Mouse (Mus musculus): ENCODE data around the gene Ak3. TPM values are rescaled to one million over a fixed set of nuclear protein-coding genes. Genes with fewer than 3 reads are reported as not detected.
A peak's percentile ranks its signal among the peaks of the same experiment; 100 is the strongest.

Gene Ak3
- 13.8 and 14.0 TPM in 2 replicates for total RNA-seq (2012; rRNA removed)

- no peak for DNase-seq (ENCODE audit: low read depth, low spot score)
- Histone ChIP-seq H3K9ac (ENCODE audit: insufficient read depth, low read depth, low read length, poor library complexity, severe bottlenecking) (peak within 1 kb of the TSS; percentile 80), H3K27ac (ENCODE audit: insufficient read depth, low read depth, low read length, poor library complexity, severe bottlenecking) (no peak within 1 kb of the TSS), H3K4me3 (ENCODE audit: insufficient read depth in 1 of 2, low read depth in 1 of 2, low read length in 2 of 2, poor library complexity in 1 of 2, severe bottlenecking in 1 of 2) (peak within 1 kb of the TSS; percentile 90 to 92), H3K4me1 (ENCODE audit: control insufficient read depth in 2 of 2, insufficient read depth in 2 of 2, low read length in 2 of 2, poor library complexity in 1 of 2) (peaks cover 2 to 9% of the 10 kb centered on the region in 2 experiments; a peak in 3 of 4 replicates), H3K36me3 (ENCODE audit: control insufficient read depth, insufficient read depth, low read length, poor library complexity, severe bottlenecking) (no peaks in the 10 kb centered on the region), H3K9me3 (ENCODE audit: control insufficient read depth, insufficient read depth, low read depth, low read length) (no peaks in the 10 kb centered on the region)
- in situ Hi-C loops (cut with MboI; ENCODE audit: low sequenced_read_pairs in 2 of 2, unreplicated experiment in 2 of 2): no loop called here
- TF ChIP-seq CHD2 (IDR thresholded peaks at IDR 0.05; ENCODE audit: low read depth, low read length): no peak
- TF ChIP-seq HCFC1 (IDR thresholded peaks at IDR 0.05; ENCODE audit: borderline replicate concordance, insufficient read depth, low read length): no peak
- TF ChIP-seq ZNF384 (IDR thresholded peaks at IDR 0.05; ENCODE audit: low read depth, low read length): no peak
- no peak for TF ChIP-seq MAFK (IDR thresholded peaks at IDR 0.05; ENCODE audit: insufficient read depth, low read depth, low read length)
- no peak for TF ChIP-seq ZC3H11A (IDR thresholded peaks at IDR 0.05; ENCODE audit: borderline replicate concordance, low read depth, low read length)
Observed at GRCm38 (mm10) chr19:29047334-29048170, at the start of gene Ak3. TSS of gene Ak3 (minus strand) at chr19:29047961.

- no peak for DNase-seq (ENCODE audit: low read depth, low spot score)
- Histone ChIP-seq H3K4me3 (ENCODE audit: insufficient read depth in 1 of 2, low read depth in 1 of 2, low read length in 2 of 2, poor library complexity in 1 of 2, severe bottlenecking in 1 of 2) (no peak overlapping the region), H3K9ac (ENCODE audit: insufficient read depth, low read depth, low read length, poor library complexity, severe bottlenecking) (no peak overlapping the region), H3K27ac (ENCODE audit: insufficient read depth, low read depth, low read length, poor library complexity, severe bottlenecking) (no peak overlapping the region), H3K36me3 (ENCODE audit: control insufficient read depth, insufficient read depth, low read length, poor library complexity, severe bottlenecking) (no peaks in the 10 kb centered on the region), H3K4me1 (ENCODE audit: control insufficient read depth in 2 of 2, insufficient read depth in 2 of 2, low read length in 2 of 2, poor library complexity in 1 of 2) (no peaks in the 10 kb centered on the region), H3K9me3 (ENCODE audit: control insufficient read depth, insufficient read depth, low read depth, low read length) (no peaks in the 10 kb centered on the region)
- in situ Hi-C loops (cut with MboI; ENCODE audit: low sequenced_read_pairs in 2 of 2, unreplicated experiment in 2 of 2): no loop called here
- no peak for TF ChIP-seq CHD2 (IDR thresholded peaks at IDR 0.05; ENCODE audit: low read depth, low read length)
- TF ChIP-seq MAFK (IDR thresholded peaks at IDR 0.05; ENCODE audit: insufficient read depth, low read depth, low read length): no peak
- no peak for TF ChIP-seq ZC3H11A (IDR thresholded peaks at IDR 0.05; ENCODE audit: borderline replicate concordance, low read depth, low read length)
- no peak for TF ChIP-seq HCFC1 (IDR thresholded peaks at IDR 0.05; ENCODE audit: borderline replicate concordance, insufficient read depth, low read length)
- TF ChIP-seq ZNF384 (IDR thresholded peaks at IDR 0.05; ENCODE audit: low read depth, low read length): no peak
Observed at GRCm38 (mm10) chr19:29092194-29092593, 44.4 kb upstream of the Ak3 start.

GRCm38 (mm10) chr19:29088628-29089027, 40.9 kb upstream of the Ak3 start:
- H3K36me3 ChIP-seq (ENCODE audit: control insufficient read depth, insufficient read depth, low read length, poor library complexity, severe bottlenecking): no peaks in the 10 kb centered on the region
- H3K4me1 ChIP-seq (ENCODE audit: control insufficient read depth in 2 of 2, insufficient read depth in 2 of 2, low read length in 2 of 2, poor library complexity in 1 of 2): no peaks in the 10 kb centered on the region
- DNase-seq (ENCODE audit: low read depth, low spot score): no peak
- in situ Hi-C loops (cut with MboI; ENCODE audit: low sequenced_read_pairs in 2 of 2, unreplicated experiment in 2 of 2): no loop called here
- H3K9me3 ChIP-seq (ENCODE audit: control insufficient read depth, insufficient read depth, low read depth, low read length): no peaks in the 10 kb centered on the region
- H3K27ac ChIP-seq (ENCODE audit: insufficient read depth, low read depth, low read length, poor library complexity, severe bottlenecking): no peak overlapping the region
- no peak overlapping the region for H3K4me3 ChIP-seq (ENCODE audit: insufficient read depth in 1 of 2, low read depth in 1 of 2, low read length in 2 of 2, poor library complexity in 1 of 2, severe bottlenecking in 1 of 2)
- H3K9ac ChIP-seq (ENCODE audit: insufficient read depth, low read depth, low read length, poor library complexity, severe bottlenecking): no peak overlapping the region
- TF ChIP-seq CHD2 (IDR thresholded peaks at IDR 0.05; ENCODE audit: low read depth, low read length) (no peak), HCFC1 (IDR thresholded peaks at IDR 0.05; ENCODE audit: borderline replicate concordance, insufficient read depth, low read length) (no peak), MAFK (IDR thresholded peaks at IDR 0.05; ENCODE audit: insufficient read depth, low read depth, low read length) (no peak), ZNF384 (IDR thresholded peaks at IDR 0.05; ENCODE audit: low read depth, low read length) (no peak), ZC3H11A (IDR thresholded peaks at IDR 0.05; ENCODE audit: borderline replicate concordance, low read depth, low read length) (no peak)

- TF ChIP-seq HCFC1 (IDR thresholded peaks at IDR 0.05; ENCODE audit: borderline replicate concordance, insufficient read depth, low read length) (no peak), MAFK (IDR thresholded peaks at IDR 0.05; ENCODE audit: insufficient read depth, low read depth, low read length) (no peak), ZNF384 (IDR thresholded peaks at IDR 0.05; ENCODE audit: low read depth, low read length) (no peak), CHD2 (IDR thresholded peaks at IDR 0.05; ENCODE audit: low read depth, low read length) (no peak), ZC3H11A (IDR thresholded peaks at IDR 0.05; ENCODE audit: borderline replicate concordance, low read depth, low read length) (no peak)
- Histone ChIP-seq H3K9me3 (ENCODE audit: control insufficient read depth, insufficient read depth, low read depth, low read length) (no peaks in the 10 kb centered on the region), H3K27ac (ENCODE audit: insufficient read depth, low read depth, low read length, poor library complexity, severe bottlenecking) (no peak overlapping the region), H3K4me1 (ENCODE audit: control insufficient read depth in 2 of 2, insufficient read depth in 2 of 2, low read length in 2 of 2, poor library complexity in 1 of 2) (no peaks in the 10 kb centered on the region), H3K9ac (ENCODE audit: insufficient read depth, low read depth, low read length, poor library complexity, severe bottlenecking) (no peak overlapping the region), H3K4me3 (ENCODE audit: insufficient read depth in 1 of 2, low read depth in 1 of 2, low read length in 2 of 2, poor library complexity in 1 of 2, severe bottlenecking in 1 of 2) (no peak overlapping the region), H3K36me3 (ENCODE audit: control insufficient read depth, insufficient read depth, low read length, poor library complexity, severe bottlenecking) (no peaks in the 10 kb centered on the region)
- no peak for DNase-seq (ENCODE audit: low read depth, low spot score)
- in situ Hi-C loops (cut with MboI; ENCODE audit: low sequenced_read_pairs in 2 of 2, unreplicated experiment in 2 of 2): loop anchor here in 1 of 2 experiments (25.0 kb wide), 1 partner anchor 288 kb away; no protein-coding TSS in a partner anchor
Observed at GRCm38 (mm10) chr19:29074802-29075201, 27.0 kb upstream of the Ak3 start.

All from ES-E14 (cell line).